Mouse (Mus musculus) left cerebral cortex, adult 6 months (tissue): Measurements from ENCODE around the gene Esp15. TPM values are rescaled to one million over a fixed set of nuclear protein-coding genes. Genes with fewer than 3 reads are reported as not detected.

Source experiments
- long read RNA-seq, 2 experiments: library from polyadenylated mRNA; unstranded; transcript quantifications; one replicate each; pipeline ENCODE4 v2.0.0; 2019 to 2020
- polyA plus RNA-seq: library from polyadenylated mRNA; unstranded; fragments of <200 nt; fragmentation: Nextera tagmentation; gene quantifications from 2 replicates; pipeline ENCODE4 v1.2.3, GENCODE M21; 2021

The Esp15 gene
- not detected in 2 replicates for polyA plus RNA-seq
- long read RNA-seq, experiment 1 = 0 reads
- long read RNA-seq, experiment 2 = 0 reads

DNA sequence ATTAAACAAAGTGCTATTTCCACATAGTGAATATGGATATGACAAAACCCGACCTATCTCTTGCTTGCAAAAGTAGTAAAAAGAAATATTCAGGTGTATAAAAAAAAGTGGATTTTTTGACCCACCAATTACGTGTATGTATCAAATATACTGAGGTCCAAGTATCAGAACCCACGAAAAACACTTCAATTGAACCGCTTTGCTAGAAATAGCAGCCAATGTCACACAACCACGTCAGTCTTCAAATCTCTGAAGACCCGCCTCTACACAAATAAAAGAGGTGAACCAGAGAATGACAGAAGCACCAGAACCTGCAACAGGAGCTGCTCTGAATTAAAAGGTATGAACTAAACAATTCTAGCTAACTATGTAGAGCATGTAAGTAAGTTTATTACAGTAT is at the start of gene Esp15:
TSS of gene Esp15 (plus strand) at position 301 of the 400 bp plus-strand sequence.

Other genes starting within 250 kb of the Esp15 start
- gene Esp18, start 234.6 kb upstream of the Esp15 start, polyA plus RNA-seq = not detected in 2 replicates
- gene Esp16, start 104.8 kb upstream of the Esp15 start, polyA plus RNA-seq = not detected in 2 replicates